Mouse (Mus musculus) liver, adult 2 months (tissue): ENCODE measurements around the gene Chchd3. TPM values are rescaled to one million over a fixed set of nuclear protein-coding genes. Genes with fewer than 3 reads are reported as not detected.

Source experiments
- DNase-seq: peaks from one replicate; pipeline ENCODE4 v3.0.0-alpha.2; 2011; ENCODE audit warnings: low read depth, low spot score; ENCODE audit errors: extremely low read depth
- H3K27ac ChIP-seq: fragments of 200-500 bp; replicated peaks from 2 replicates; pipeline ENCODE4 v1.5.1; 2012; ENCODE audit warnings: low read depth, mild to moderate bottlenecking, control low read depth, inconsistent platforms, low read length; ENCODE audit not compliant: insufficient read depth
- H3K27me3 ChIP-seq: fragments of 200-500 bp; 2 replicates; pipeline ENCODE4 v1.6.1; 2012; ENCODE audit warnings: mild to moderate bottlenecking, moderate library complexity, low read length, inconsistent platforms; ENCODE audit not compliant: control insufficient read depth, insufficient read depth
- H3K36me3 ChIP-seq: fragments of 200-500 bp; 2 replicates; pipeline ENCODE4 v1.6.1; 2012; ENCODE audit warnings: low read length, inconsistent platforms; ENCODE audit not compliant: control insufficient read depth, insufficient read depth
- H3K4me1 ChIP-seq: fragments of 200-500 bp; 2 replicates; pipeline ENCODE4 v1.6.1; 2011; ENCODE audit warnings: low read length; ENCODE audit not compliant: control insufficient read depth, insufficient read depth
- H3K4me3 ChIP-seq: fragments of 200-500 bp; 2 replicates; pipeline ENCODE4 v1.5.1; 2011; ENCODE audit warnings: low read depth, mild to moderate bottlenecking, control low read depth, low read length, moderate library complexity; ENCODE audit not compliant: insufficient read depth
- H3K79me2 ChIP-seq: fragments of 200-500 bp; 2 replicates; pipeline ENCODE4 v1.6.1; 2012; ENCODE audit warnings: inconsistent platforms, mild to moderate bottlenecking, low read length, moderate library complexity; ENCODE audit not compliant: control insufficient read depth, insufficient read depth
- H3K9ac ChIP-seq: fragments of 200-500 bp; 2 replicates; pipeline ENCODE4 v1.6.1; 2012; ENCODE audit warnings: low read depth, mild to moderate bottlenecking, control low read depth, inconsistent platforms, low read length
- CTCF ChIP-seq: fragments of 200-500 bp; IDR thresholded peaks from 2 replicates; pipeline ENCODE4 v1.5.1; 2011; ENCODE audit warnings: low read depth, low read length, control low read depth
- POLR2A ChIP-seq: fragments of 200-500 bp; IDR thresholded peaks from 2 replicates; pipeline ENCODE4 v1.6.1; 2011; ENCODE audit warnings: low read length, control low read depth; ENCODE audit not compliant: insufficient read depth; ENCODE audit errors: extremely low read depth
- WGBS: fragments of 180-500 bp; shearing (Covaris S2); methylation state at CpG from one replicate; pipeline ENCODE4 v1.1.7; 2018; 5-methylcytosine and 5-hydroxymethylcytosine counted together
- polyA plus RNA-seq: library from polyadenylated mRNA; depleted of rRNA; stranded (reverse); fragments of >200 nt; gene quantifications from 2 replicates; pipeline ENCODE4 v1.2.3, GENCODE M21; 2012
- total RNA-seq: library from RNA; depleted of rRNA; stranded (reverse); fragments of >200 nt; gene quantifications from 2 replicates; pipeline ENCODE4 v1.2.3, GENCODE M21; 2014

Gene Chchd3
- total and polyA plus RNA-seq, 2 experiments = 88.0 to 158 TPM

GRCm38 (mm10) chr6:32823856-32824620, 236.0 kb downstream of the Chchd3 start:
- Histone ChIP-seq H3K9ac (no peak overlapping the region), H3K27ac (no peak overlapping the region), H3K27me3 (no peaks in the 10 kb centered on the region), H3K4me3 (no peak overlapping the region), H3K4me1 (no peaks in the 10 kb centered on the region), H3K79me2 (no peaks in the 10 kb centered on the region; the same call in 1 of the 2 replicates), H3K36me3 (no peaks in the 10 kb centered on the region; the same call in 1 of the 2 replicates)
- DNase-seq = no peak
- WGBS = 88% methylated on average over 12 of the region's 12 CpGs
- no peak for TF ChIP-seq CTCF
- TF ChIP-seq POLR2A = no peak

- TF ChIP-seq CTCF (no peak), POLR2A (no peak)
- Histone ChIP-seq H3K27ac (no peak overlapping the region), H3K79me2 (no peaks in the 10 kb centered on the region; the same call in 1 of the 2 replicates), H3K27me3 (no peaks in the 10 kb centered on the region), H3K4me3 (no peak overlapping the region), H3K36me3 (no peaks in the 10 kb centered on the region; the same call in 1 of the 2 replicates), H3K4me1 (no peaks in the 10 kb centered on the region), H3K9ac (no peak overlapping the region)
- DNase-seq = no peak
- 97% methylated on average over 4 of the region's 4 CpGs for WGBS
Observed at GRCm38 (mm10) chr6:32818961-32819360, 241.1 kb downstream of the Chchd3 start.

DNA sequence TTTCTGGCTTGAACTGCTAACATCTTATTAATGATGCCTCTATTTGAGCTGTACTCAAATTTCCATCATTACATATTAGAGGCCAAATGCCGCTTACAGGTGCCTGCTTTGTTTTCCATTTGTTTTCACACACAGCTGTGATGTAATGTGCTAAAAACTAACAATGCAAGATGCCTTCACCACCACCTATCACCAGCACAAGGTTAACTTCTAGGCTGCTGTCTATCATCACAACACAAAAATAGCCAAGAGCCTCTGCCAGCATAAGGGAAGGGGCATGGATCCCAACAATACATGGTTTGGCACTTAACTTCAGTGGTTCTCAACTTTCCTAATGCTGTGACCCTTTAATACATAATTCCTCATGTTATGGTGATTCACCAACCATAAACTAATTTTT, 251.3 kb downstream of the Chchd3 start:
- WGBS = 94% methylated on average over 1 of the region's 1 CpGs
- no peak for TF ChIP-seq POLR2A
- no peak for TF ChIP-seq CTCF
- DNase-seq = no peak
- peaks cover 6% of the 10 kb centered on the region; the same call in 1 of the 2 replicates for H3K36me3 ChIP-seq
- H3K79me2 ChIP-seq = no peaks in the 10 kb centered on the region; the same call in 1 of the 2 replicates
- H3K9ac ChIP-seq = no peak overlapping the region
- H3K27ac ChIP-seq = no peak overlapping the region
- no peaks in the 10 kb centered on the region for H3K27me3 ChIP-seq
- H3K4me1 ChIP-seq = no peaks in the 10 kb centered on the region
- H3K4me3 ChIP-seq = no peak overlapping the region

DNA sequence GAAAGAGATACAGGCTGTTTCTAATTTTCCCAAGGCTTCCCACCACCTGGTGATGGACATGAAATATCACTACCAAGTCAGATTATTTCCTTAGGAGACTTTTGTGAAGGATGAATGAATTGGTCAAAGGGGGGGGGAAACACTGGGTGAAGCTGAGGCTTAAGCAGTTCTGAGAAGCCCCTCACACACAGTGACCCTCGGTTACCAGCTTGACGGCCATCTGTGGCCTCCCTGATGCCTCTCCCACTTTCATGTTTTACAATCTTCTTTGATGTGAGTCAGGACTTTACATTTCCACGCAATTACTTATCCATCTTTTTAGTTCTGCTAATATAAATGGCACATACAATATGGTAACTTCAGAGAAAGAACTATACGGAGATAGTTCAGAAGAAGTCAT, 252.3 kb downstream of the Chchd3 start:
- TF ChIP-seq POLR2A = no peak
- no peak for TF ChIP-seq CTCF
- H3K4me3 ChIP-seq = no peak overlapping the region
- H3K36me3 ChIP-seq = peaks cover 10% of the 10 kb centered on the region; the same call in 1 of the 2 replicates
- 92% methylated on average over 4 of the region's 4 CpGs for WGBS
- no peak overlapping the region for H3K9ac ChIP-seq
- no peaks in the 10 kb centered on the region; the same call in 1 of the 2 replicates for H3K79me2 ChIP-seq
- no peaks in the 10 kb centered on the region for H3K4me1 ChIP-seq
- H3K27me3 ChIP-seq = no peaks in the 10 kb centered on the region
- DNase-seq = no peak
- H3K27ac ChIP-seq = no peak overlapping the region

DNA sequence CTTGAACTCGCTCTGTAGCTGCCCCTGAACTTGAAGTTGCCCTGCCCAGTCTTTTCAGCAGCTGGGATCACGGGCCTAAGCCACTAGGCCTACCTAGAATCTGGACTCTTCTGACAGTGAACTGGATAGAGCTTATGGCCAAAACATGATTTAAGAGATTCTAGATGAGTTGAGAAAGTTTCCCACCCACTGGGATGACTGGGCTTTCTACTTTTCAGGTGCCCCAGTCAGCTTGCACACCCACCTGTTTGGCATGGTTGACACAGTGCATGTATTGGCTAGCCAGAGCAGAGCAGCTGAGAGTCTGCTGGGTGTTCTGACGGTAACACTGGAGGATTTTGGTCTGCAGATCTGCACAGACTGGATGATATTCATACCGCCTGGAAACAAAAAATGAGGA, 256.4 kb downstream of the Chchd3 start:
- H3K79me2 ChIP-seq = no peaks in the 10 kb centered on the region
- no peaks in the 10 kb centered on the region for H3K4me1 ChIP-seq
- no peaks in the 10 kb centered on the region for H3K27me3 ChIP-seq
- WGBS = 98% methylated on average over 4 of the region's 4 CpGs
- no peak for TF ChIP-seq POLR2A
- TF ChIP-seq CTCF = no peak
- DNase-seq = no peak
- H3K4me3 ChIP-seq = no peak overlapping the region
- peaks cover 28% of the 10 kb centered on the region; the same call in 1 of the 2 replicates for H3K36me3 ChIP-seq
- no peak overlapping the region for H3K27ac ChIP-seq
- H3K9ac ChIP-seq = no peak overlapping the region

- WGBS = 94% methylated on average over 6 of the region's 6 CpGs
- peaks cover 28% of the 10 kb centered on the region; the same call in 1 of the 2 replicates for H3K36me3 ChIP-seq
- DNase-seq = no peak
- no peaks in the 10 kb centered on the region for H3K4me1 ChIP-seq
- no peak overlapping the region for H3K9ac ChIP-seq
- H3K27ac ChIP-seq = no peak overlapping the region
- H3K79me2 ChIP-seq = no peaks in the 10 kb centered on the region
- H3K27me3 ChIP-seq = no peaks in the 10 kb centered on the region
- no peak overlapping the region for H3K4me3 ChIP-seq
- no peak for TF ChIP-seq POLR2A
- TF ChIP-seq CTCF = no peak
Observed at GRCm38 (mm10) chr6:32801776-32802175, 258.3 kb downstream of the Chchd3 start.
